Mouse (Mus musculus) CD4-positive helper T cell, adult 2 months (primary cell): ENCODE measurements around the gene Add3.

Source experiments
- DNase-seq: peaks from one replicate; pipeline ENCODE4 v3.0.0-alpha.2; 2012; ENCODE audit warnings: low read depth, missing footprints, low spot score

The Add3 gene

GRCm38 (mm10) chr19:53273055-53273722 lies 132.9 kb downstream of the Add3 start:
- peak; percentile 82 for DNase-seq

- no peak for DNase-seq
Observed at GRCm38 (mm10) chr19:53273781-53274428, 133.7 kb downstream of the Add3 start.

- no peak for DNase-seq
Observed at GRCm38 (mm10) chr19:53275204-53275603, 135.0 kb downstream of the Add3 start.

- DNase-seq, result no peak
Observed at GRCm38 (mm10) chr19:53276902-53277707, 136.9 kb downstream of the Add3 start.

GRCm38 (mm10) chr19:53278491-53279415 lies 138.5 kb downstream of the Add3 start:
- DNase-seq, result no peak

- no peak for DNase-seq
Observed at GRCm38 (mm10) chr19:53280254-53280653, 140.0 kb downstream of the Add3 start.

GRCm38 (mm10) chr19:53282571-53282970 lies 142.3 kb downstream of the Add3 start:
- DNase-seq, result no peak

GRCm38 (mm10) chr19:53283742-53284141 lies 143.5 kb downstream of the Add3 start:
- no peak for DNase-seq

- DNase-seq, result no peak
Observed at GRCm38 (mm10) chr19:53284268-53285208, 144.3 kb downstream of the Add3 start.

GRCm38 (mm10) chr19:53296331-53297254 lies 156.3 kb downstream of the Add3 start:
- no peak for DNase-seq
